Mouse (Mus musculus): ENCODE results near the gene Olfr1217.

- no peak for TF ChIP-seq POLR2A (IDR thresholded peaks at IDR 0.05; ENCODE audit: insufficient read depth, low read length)
- TF ChIP-seq CTCF (IDR thresholded peaks at IDR 0.05; ENCODE audit: low read depth, low read length), result no peak
Observed at GRCm38 (mm10) chr2:88992553-88992952, 39.3 kb downstream of the Olfr1217 start, which contains the start of gene Olfr1214.
